Mouse (Mus musculus) kidney, adult 11 months (tissue): Measurements from ENCODE around the gene Grin2a.

Experiments used
- DNase-seq: peaks from one replicate; pipeline ENCODE4 v3.0.0; 2022

Gene Grin2a

GRCm38 (mm10) chr16:9962482-9962881, 32.9 kb downstream of the Grin2a start:
- no peak for DNase-seq

- no peak for DNase-seq
Measured at GRCm38 (mm10) chr16:9959340-9959739, 36.0 kb downstream of the Grin2a start.

- DNase-seq, result no peak
Measured at GRCm38 (mm10) chr16:9954266-9954665, 41.1 kb downstream of the Grin2a start.

- no peak for DNase-seq
Measured at GRCm38 (mm10) chr16:9953396-9953831, 41.9 kb downstream of the Grin2a start.

- no peak for DNase-seq
Measured at GRCm38 (mm10) chr16:9949250-9949649, 46.1 kb downstream of the Grin2a start.

- DNase-seq, result no peak
Measured at GRCm38 (mm10) chr16:9947430-9947829, 47.9 kb downstream of the Grin2a start.

GRCm38 (mm10) chr16:9944836-9945235, 50.5 kb downstream of the Grin2a start:
- no peak for DNase-seq

GRCm38 (mm10) chr16:9941306-9941930, 53.9 kb downstream of the Grin2a start:
- DNase-seq, result no peak

- DNase-seq, result no peak
Measured at GRCm38 (mm10) chr16:9940716-9941115, 54.6 kb downstream of the Grin2a start.

- no peak for DNase-seq
Measured at GRCm38 (mm10) chr16:9910672-9911071, 84.7 kb downstream of the Grin2a start.

- DNase-seq, result no peak
Measured at GRCm38 (mm10) chr16:9909225-9909624, 86.1 kb downstream of the Grin2a start.

- no peak for DNase-seq
Measured at GRCm38 (mm10) chr16:9904443-9904842, 90.9 kb downstream of the Grin2a start.

- DNase-seq, result no peak
Measured at GRCm38 (mm10) chr16:9902680-9903463, 92.5 kb downstream of the Grin2a start.

GRCm38 (mm10) chr16:9901433-9901832, 93.9 kb downstream of the Grin2a start:
- no peak for DNase-seq

GRCm38 (mm10) chr16:9900996-9901395, 94.4 kb downstream of the Grin2a start:
- DNase-seq, result no peak

GRCm38 (mm10) chr16:9900196-9900595, 95.2 kb downstream of the Grin2a start:
- no peak for DNase-seq

- DNase-seq, result no peak
Measured at GRCm38 (mm10) chr16:9899176-9899575, 96.2 kb downstream of the Grin2a start.

- DNase-seq, result no peak
Measured at GRCm38 (mm10) chr16:9895581-9895980, 99.8 kb downstream of the Grin2a start.

GRCm38 (mm10) chr16:9886155-9886554, 109.2 kb downstream of the Grin2a start:
- no peak for DNase-seq

- no peak for DNase-seq
Measured at GRCm38 (mm10) chr16:9884141-9884540, 111.2 kb downstream of the Grin2a start.

- no peak for DNase-seq
Measured at GRCm38 (mm10) chr16:9882420-9882819, 112.9 kb downstream of the Grin2a start.

- DNase-seq, result no peak
Measured at GRCm38 (mm10) chr16:9873001-9873400, 122.4 kb downstream of the Grin2a start.

GRCm38 (mm10) chr16:9865710-9866109, 129.7 kb downstream of the Grin2a start:
- DNase-seq, result no peak

GRCm38 (mm10) chr16:9865039-9865438, 130.3 kb downstream of the Grin2a start:
- DNase-seq, result no peak
